Mouse (Mus musculus) thymus, postnatal 4 days (tissue): ENCODE data around the gene Efnb3.

ENCODE experiments used
- DNase-seq: peaks from one replicate; pipeline ENCODE4 v3.0.0; 2021

The Efnb3 gene

DNA sequence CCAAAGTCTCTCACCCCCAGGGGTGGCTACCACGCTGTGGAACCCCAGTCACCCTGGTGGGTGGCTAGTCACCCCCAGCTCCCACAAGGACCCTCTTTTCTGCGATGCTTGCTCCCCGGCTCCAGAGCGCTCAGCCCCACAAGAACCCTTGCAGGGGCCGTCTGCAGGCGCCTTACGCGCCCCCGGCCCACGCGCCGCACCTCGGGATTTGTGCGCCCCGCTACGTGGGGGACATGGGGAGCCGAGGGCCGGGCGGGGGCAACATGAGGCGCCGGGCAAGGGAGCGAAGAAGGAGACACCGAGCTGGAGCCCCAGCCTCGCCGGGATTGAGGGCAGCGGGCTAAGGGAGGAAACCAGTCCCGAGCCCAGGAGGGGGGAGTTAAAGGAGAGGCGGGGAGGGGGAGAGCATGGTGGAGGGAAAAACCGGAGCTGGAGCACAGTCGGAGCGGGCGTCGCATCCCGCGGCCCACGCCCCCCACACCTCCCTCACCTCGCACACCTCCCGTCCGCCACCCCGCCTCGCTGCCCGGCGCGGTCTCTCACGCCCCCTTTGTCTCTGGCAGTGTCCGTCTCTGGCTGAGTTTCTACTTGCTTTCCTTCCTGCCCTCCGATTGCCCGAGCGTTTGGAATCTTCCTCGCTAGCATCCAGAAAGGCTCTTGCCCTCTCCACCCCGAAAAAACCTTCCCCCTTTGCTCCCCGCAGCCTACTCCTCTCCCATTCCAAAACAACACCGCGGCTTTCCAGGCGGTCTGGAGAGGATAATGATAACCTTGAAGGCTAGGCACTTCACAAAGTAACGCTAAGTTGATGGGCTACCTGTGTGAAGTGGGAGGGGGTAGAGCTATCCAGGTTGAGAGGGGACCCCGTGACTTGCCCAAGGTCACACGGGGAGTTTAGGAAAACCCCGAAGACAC is at the start of gene Efnb3:
Gene Efnb3, minus strand, starts transcription at position 355 of the 915 bp plus-strand sequence.
- peak; percentile 28 for DNase-seq

DNA sequence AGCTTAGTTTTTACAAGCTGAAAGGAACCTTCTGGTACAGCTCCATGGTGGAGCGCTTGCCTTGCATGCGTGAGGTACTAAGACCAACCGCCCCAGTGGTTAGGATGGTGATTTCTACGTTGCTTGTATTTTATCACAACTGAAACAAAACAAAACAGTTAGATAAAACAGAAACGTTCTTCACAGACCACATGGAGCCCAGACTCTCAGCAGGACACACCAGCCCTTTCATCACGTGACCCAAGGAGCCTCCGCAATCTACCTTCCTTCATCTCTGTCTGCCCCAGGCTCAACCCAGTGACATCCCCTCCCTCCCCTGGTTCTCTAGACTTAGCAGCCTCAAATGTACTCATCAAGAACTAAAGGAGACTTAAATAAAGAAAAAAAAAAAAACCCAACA is 49.4 kb upstream of the Efnb3 start:
- no peak for DNase-seq

DNA sequence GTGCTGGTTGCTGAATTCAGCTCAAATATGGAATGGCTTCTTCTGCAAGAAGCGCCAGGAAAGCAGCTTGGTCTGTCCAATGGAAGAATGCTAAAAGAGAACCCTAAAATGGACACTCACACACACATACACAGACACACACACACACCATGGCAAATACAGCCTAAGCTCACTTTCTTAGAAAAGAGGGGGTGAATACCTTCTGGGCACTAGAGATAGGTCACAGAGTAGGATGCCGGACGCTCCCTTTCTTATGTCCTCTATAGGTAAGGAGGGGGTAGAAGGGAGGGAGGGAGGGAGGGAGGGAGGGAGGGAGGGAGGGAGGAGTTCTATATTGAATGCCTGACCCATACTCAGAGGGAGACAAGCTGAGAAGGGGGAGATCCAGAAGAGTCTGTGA is 48.5 kb upstream of the Efnb3 start:
- DNase-seq: no peak

GRCm38 (mm10) chr11:69606832-69607231 is 46.8 kb upstream of the Efnb3 start:
- no peak for DNase-seq

DNA sequence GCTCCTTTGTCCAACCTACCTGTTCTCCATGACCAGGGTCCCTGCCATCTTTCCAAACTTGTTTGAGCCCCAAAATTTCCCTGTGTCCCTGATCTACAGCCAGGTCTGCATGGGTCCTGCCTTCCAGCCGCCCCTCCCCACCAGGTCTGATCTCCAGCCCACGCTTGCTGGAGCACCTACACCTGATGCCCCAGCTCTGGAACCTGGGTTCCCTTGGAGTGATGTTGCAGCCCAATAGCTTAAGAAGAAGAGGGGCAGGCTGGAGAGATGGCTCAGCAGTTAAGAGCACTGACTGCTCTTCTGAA is 46.4 kb upstream of the Efnb3 start:
- DNase-seq: peak; percentile 28

GRCm38 (mm10) chr11:69605726-69606490 is 45.9 kb upstream of the Efnb3 start, which contains the start of gene Atp1b2:
Gene Atp1b2, minus strand, starts transcription at chr11:69605942.
- DNase-seq: peak; percentile 83

DNA sequence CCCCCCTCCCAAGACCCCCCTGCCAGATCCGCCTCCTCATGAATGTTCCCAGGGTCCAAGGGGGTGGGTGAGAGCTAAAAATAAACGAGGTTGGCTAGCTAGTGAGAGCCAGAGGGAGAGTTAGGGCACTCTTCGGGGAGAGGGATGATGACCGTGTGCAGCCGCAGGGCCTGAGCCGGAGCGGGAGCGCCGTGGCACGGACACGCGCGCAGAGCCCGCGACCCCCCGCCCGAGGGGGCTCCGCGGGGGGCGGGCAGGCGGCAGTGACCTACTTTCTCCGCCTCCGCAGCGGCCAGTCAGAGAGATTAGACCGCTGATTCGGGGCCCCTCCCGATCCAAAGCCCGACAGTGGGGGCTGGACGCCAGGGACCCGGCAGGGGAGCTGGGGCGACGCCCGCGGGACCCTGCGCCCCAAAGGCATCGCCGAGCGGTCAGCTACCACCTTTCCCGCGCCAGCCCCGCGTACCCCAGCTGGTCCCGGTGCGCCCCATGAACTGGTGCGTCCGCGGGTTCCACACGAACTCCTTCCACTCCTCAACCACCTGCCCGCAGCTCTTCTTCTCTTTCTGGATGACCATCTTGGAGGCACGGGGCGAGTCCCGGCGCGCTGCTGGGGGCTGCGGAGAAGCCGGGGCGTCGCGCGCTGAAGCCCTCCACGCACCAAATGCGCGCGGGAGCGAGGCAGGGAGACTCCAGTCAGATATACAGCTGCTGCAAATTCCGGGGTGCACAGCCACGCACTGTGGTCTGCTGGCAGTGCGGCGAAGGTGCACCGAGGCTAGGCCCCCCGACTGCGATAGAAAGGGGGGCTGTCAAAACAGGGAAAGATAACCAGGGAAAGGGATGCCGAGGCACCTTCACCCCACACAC is 45.0 kb upstream of the Efnb3 start:
- peak; percentile 62 for DNase-seq

- DNase-seq: no peak
Measured at GRCm38 (mm10) chr11:69604347-69604746, 44.3 kb upstream of the Efnb3 start.

- DNase-seq: no peak
Measured at GRCm38 (mm10) chr11:69603516-69603915, 43.5 kb upstream of the Efnb3 start.

DNA sequence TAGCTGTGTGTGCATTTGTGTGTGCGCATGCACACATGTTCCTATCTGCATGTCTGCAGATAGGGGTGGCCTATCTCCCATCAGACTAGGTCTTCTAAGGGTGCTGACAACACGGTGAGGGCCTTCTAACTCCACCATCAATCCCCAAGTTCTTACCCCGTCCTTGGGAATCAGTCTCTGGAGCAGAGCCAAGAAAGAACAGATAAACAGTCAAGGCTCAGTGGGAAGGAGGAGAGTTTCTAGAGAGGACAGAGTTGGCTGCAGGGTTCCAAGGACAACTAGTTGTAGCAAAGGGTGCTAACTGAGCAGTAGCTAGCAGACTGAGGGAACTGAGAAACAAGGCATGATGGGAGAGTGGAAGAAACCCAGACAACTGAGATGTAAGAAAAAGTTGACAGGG is 41.8 kb upstream of the Efnb3 start:
- DNase-seq: no peak

DNA sequence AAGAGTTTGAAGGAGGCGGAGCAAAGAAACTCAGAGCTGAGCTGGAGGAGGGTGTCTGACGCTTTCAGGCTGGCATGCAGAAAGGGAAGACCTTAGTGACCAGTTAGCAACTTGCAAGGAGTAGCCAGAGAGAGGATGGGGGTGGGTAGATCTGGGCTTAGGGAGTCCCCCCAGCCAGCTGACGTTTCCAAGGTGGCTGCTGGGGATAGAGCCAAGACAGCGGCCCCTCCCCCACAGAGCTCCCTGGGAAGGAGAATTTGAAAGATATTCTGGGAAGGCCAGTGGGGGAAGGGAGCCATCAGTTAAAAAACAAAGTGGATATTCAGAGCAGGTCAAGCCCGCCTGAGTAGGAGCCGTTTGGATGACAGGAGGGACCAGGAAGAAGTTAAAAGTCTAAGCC is 40.1 kb upstream of the Efnb3 start:
- no peak for DNase-seq

DNA sequence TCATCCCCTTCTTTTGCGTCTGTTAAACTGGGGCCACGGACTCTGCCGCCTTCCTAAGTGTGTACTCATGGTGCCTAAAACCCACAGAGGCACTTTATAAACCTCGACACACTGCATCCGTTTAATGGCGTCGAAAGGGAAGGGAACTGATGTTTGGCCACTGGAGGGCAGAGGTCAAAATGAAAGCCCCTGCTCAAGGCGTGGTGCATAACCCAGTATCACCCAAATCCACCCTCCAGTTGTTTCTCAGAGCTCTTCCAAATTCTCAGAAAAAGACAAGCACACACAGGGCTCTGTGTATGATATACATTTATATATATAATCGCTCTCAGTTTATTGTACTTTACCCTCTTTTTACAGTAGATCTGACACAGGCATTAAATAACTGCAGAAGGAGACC is 39.4 kb upstream of the Efnb3 start:
- no peak for DNase-seq

- no peak for DNase-seq
Measured at GRCm38 (mm10) chr11:69594853-69595252, 34.8 kb upstream of the Efnb3 start.

DNA sequence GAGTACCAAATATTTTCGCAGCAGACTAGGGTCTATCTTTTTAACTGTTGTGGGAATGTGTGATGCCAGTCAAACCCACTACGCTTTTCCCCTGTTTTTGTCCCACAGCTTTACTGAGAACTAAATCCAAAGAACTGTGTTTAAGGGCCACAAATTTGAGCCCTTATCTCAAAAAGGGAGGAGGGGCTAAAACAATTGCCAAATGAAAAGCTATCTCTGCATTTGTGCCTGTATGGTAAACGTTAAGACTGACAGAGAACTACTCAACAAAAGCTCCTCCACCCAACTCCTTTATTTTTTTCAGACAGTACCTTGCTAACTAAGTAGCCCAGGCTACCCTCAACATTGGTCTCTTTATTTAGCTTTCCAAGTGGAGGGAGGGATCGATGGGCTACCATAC is 32.8 kb upstream of the Efnb3 start:
- DNase-seq: no peak

GRCm38 (mm10) chr11:69591899-69592637 is 32.1 kb upstream of the Efnb3 start:
- no peak for DNase-seq

GRCm38 (mm10) chr11:69591424-69591823 is 31.4 kb upstream of the Efnb3 start:
- no peak for DNase-seq

DNA sequence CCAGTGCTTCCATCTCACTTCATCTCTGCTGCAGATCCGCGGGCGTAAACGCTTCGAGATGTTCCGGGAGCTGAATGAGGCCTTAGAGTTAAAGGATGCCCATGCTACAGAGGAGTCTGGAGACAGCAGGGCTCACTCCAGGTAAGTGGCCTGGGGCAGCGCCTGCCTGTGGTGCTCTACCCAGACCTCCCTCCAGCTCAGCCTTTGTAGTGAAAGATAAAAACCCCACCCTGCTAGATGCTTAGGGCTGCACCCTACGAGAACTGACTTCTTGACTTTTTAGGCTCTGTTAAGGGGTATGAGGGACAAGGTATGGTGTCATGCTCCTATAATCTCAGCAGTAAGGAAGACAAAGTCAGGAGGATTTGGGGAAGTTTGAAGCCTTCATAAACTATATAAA is 30.6 kb upstream of the Efnb3 start:
- DNase-seq: no peak

DNA sequence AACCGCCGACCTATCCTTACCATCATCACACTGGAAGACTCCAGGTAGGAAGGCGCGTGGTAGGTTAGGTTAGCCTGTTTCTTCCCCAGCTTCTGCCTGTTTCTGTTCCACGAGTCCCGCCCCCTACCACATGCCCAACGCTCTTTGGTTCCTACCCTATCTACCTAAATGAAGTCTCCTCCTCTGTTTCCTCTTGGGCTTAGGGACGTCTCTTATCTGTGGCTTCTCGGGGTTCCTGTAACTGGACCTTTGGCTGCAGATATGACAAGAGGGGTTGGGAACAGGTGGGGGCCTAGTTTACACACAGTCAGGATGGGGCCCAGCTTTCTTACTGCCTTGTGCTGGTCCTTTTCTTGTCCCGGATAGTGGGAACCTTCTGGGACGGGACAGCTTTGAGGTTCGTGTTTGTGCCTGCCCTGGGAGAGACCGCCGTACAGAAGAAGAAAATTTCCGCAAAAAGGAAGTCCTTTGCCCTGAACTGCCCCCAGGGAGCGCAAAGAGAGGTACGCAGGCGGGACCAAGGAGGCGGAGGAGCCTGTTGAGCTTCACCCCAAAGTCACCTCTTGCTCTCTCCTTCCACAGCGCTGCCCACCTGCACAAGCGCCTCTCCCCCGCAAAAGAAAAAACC is 29.3 kb upstream of the Efnb3 start:
- no peak for DNase-seq

DNA sequence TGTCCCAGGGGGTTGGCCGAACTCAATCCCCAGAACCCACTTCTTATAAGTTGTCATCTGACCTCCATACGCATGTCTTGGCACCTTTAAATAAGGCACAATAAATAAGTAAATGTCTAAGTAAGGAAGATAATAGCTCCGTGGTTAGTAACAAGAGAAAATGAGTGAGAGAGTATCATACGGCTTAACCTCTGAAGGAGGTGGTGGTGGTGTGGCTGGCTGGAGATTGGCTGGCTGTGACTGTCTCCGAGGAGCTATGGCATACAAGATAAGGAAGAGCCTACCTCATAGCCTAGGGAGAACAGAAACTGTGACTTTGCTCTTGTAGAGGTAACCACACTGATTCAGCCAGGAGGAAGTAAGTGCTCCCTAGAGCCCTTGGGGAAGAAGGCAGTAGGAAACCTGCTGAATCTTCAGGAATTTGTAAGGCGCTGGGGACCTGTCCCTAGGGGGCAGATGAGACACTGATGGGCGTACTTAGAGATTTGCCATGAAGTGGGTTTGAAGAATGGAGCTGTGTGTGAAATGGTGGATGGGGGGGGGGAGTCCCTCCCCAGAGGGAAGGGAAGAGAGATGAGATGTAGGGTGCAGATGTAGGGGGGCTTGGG is 25.8 kb upstream of the Efnb3 start:
- DNase-seq: no peak

DNA sequence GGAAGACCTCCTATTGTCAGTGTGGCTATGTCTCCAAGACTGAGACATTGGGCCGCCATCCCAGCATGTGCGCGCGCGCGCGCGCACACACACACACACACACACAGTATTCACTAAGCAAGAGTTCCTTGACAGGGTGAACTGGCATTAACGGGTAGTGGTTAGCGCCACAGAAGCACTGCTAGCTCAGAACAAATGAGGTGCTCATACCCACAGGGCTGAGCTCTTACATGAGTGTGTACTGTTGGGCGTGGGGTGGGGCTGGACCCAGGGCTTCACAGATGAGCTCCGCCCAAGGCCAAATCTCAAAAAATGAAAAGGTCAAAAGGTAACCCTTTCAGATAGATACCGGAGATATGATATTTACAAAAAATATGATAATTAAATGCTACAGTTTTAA is 24.9 kb upstream of the Efnb3 start:
- DNase-seq: no peak

DNA sequence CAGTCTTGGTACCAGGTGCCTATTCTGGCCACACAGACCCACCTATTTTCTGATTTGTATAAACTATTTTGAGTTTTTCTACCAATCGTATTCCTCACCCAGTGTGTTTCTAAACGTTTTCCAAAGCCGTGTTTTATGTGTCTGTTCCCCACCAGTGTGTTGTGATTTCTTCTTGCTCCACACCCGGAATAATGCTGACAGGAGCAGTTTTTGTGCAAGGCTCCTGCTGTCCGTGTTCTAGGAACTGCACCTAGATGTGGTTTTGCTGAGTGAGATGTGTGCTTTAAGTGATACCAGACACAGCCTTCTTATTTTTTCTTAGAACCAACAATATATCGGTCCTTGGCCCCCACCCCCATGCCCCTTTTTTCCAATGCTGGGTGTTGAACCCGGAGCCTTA is 24.0 kb upstream of the Efnb3 start:
- no peak for DNase-seq
